Mouse (Mus musculus) neural tube, embryonic 12.5 days (tissue): ENCODE measurements around the gene Htra3. TPM values are rescaled to one million over a fixed set of nuclear protein-coding genes. Genes with fewer than 3 reads are reported as not detected.

Experiments used
- ATAC-seq: fragments of 200-750 bp; cut with Nextera tagmentation; 2 replicates; pipeline ENCODE4 v1.8.0; 2017; ENCODE audit warnings: low read depth, mild to moderate bottlenecking, moderate TSS enrichment, moderate library complexity; ENCODE audit not compliant: low FRiP score
- H3K27ac ChIP-seq: fragments of 300-500 bp; sonication (generic); 2 replicates; pipeline ENCODE4 v1.5.1; 2016
- H3K27me3 ChIP-seq: fragments of 300-500 bp; sonication (generic); replicated peaks from 2 replicates; pipeline ENCODE4 v1.6.1; 2016; ENCODE audit warnings: mild to moderate bottlenecking
- H3K36me3 ChIP-seq: fragments of 300-500 bp; sonication (generic); 2 replicates; pipeline ENCODE4 v1.6.1; 2016; ENCODE audit warnings: mild to moderate bottlenecking
- H3K4me1 ChIP-seq: fragments of 300-500 bp; sonication (generic); 2 replicates; pipeline ENCODE4 v1.6.1; 2016
- H3K4me2 ChIP-seq: fragments of 300-500 bp; sonication (generic); replicated peaks from 2 replicates; pipeline ENCODE4 v1.6.1; 2016; ENCODE audit warnings: mild to moderate bottlenecking
- H3K4me3 ChIP-seq: fragments of 300-500 bp; sonication (generic); 2 replicates; pipeline ENCODE4 v1.5.1; 2016
- H3K9ac ChIP-seq: fragments of 300-500 bp; sonication (generic); 2 replicates; pipeline ENCODE4 v1.6.1; 2016; ENCODE audit warnings: mild to moderate bottlenecking
- H3K9me3 ChIP-seq: fragments of 300-500 bp; sonication (generic); 2 replicates; pipeline ENCODE4 v1.6.1; 2016; ENCODE audit warnings: mild to moderate bottlenecking
- WGBS: fragments of 180-500 bp; shearing (Covaris S2); methylation state at CpG from one replicate; pipeline ENCODE4 v1.1.7; 2016; 5-methylcytosine and 5-hydroxymethylcytosine counted together
- polyA plus RNA-seq: library from polyadenylated mRNA; unstranded; fragments of >200 nt; fragmentation: Nextera tagmentation; extraction: Ambion mirVana; gene quantifications from 2 replicates; pipeline ENCODE4 v1.2.1, GENCODE M21; 2016

Htra3 gene
- polyA plus RNA-seq, 1 experiment from 2014 or later: 9.5 TPM

DNA sequence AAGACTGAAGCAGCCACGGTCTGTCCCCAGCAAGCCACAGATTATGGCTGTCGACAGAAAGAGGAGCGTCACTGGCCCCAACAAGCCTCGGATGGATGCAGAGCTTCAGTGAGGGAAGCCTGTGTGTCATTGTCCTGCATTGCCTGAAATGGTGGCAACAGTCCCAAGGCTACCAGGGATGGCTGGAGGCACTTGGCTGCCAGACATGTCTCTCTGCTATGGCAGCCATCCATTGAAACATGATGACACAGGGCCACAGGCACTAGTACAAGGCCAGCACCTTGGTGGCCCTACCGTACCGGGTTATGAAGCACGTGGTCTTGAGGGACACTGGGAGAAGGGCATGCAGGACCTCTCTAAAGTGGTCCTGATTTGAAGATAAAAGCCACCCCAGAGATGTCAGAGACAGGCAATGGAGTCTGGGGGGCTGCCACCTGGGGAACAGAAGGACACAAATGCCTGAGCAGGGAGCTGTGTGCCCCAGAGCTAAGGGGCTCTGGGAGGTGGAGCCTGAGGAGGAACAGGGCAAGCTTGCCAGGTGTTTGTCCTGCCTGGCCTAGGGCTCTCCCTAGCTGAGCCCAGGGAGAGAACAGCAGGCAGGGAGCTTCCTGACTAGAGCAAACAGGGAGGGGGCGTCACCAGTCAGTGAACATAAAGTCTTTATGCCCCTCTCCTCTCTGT lies 11.0 kb upstream of the Htra3 start:
- H3K4me3 ChIP-seq: no peak overlapping the region
- H3K9ac ChIP-seq: no peak overlapping the region
- no peaks in the 10 kb centered on the region for H3K9me3 ChIP-seq
- H3K4me1 ChIP-seq: no peaks in the 10 kb centered on the region; the same call in 1 of the 2 replicates
- WGBS: 88% methylated on average over 8 of the region's 8 CpGs
- no peaks in the 10 kb centered on the region for H3K27me3 ChIP-seq
- no peak overlapping the region for H3K27ac ChIP-seq
- no peak overlapping the region for H3K4me2 ChIP-seq
- no peak for ATAC-seq
- H3K36me3 ChIP-seq: no peaks in the 10 kb centered on the region

GRCm38 (mm10) chr5:35689374-35689773 lies 9.8 kb upstream of the Htra3 start:
- Histone ChIP-seq H3K4me1 (no peaks in the 10 kb centered on the region; the same call in 1 of the 2 replicates), H3K9ac (no peak overlapping the region), H3K27me3 (no peaks in the 10 kb centered on the region), H3K36me3 (no peaks in the 10 kb centered on the region), H3K27ac (no peak overlapping the region), H3K9me3 (no peaks in the 10 kb centered on the region), H3K4me3 (no peak overlapping the region), H3K4me2 (no peak overlapping the region)
- ATAC-seq: no peak

- WGBS: 91% methylated on average over 2 of the region's 2 CpGs
- no peak overlapping the region for H3K9ac ChIP-seq
- ATAC-seq: no peak
- H3K4me2 ChIP-seq: no peak overlapping the region
- H3K4me1 ChIP-seq: no peaks in the 10 kb centered on the region; the same call in 1 of the 2 replicates
- no peak overlapping the region for H3K4me3 ChIP-seq
- H3K27me3 ChIP-seq: no peaks in the 10 kb centered on the region
- no peaks in the 10 kb centered on the region for H3K9me3 ChIP-seq
- no peak overlapping the region for H3K27ac ChIP-seq
- H3K36me3 ChIP-seq: no peaks in the 10 kb centered on the region
These were observed 9.3 kb upstream of the Htra3 start for GRCm38 (mm10) chr5:35688851-35689250.

DNA sequence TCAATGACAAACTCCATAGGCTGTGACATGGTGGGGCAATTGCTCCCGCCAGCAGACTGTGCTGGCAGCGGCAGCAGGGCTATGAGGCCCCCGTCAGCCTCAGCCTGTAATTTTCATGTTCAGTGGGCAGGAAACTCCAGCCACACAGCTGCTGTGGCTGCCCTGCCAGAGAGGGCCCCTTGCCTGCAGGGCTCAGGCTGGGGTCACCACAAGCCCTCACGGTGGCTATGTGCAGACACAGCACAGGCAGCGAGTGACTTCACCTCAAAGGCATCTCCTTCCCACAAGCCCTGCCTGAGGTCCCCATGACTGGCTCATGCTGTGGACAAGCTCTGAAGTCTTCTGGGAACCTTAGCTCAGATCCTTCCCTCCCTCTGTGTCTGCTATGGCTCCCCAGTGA lies 7.5 kb upstream of the Htra3 start:
- H3K4me3 ChIP-seq: no peak overlapping the region
- no peaks in the 10 kb centered on the region for H3K9me3 ChIP-seq
- no peaks in the 10 kb centered on the region for H3K36me3 ChIP-seq
- H3K4me2 ChIP-seq: no peak overlapping the region
- no peak overlapping the region for H3K9ac ChIP-seq
- no peaks in the 10 kb centered on the region; the same call in 1 of the 2 replicates for H3K4me1 ChIP-seq
- no peaks in the 10 kb centered on the region for H3K27me3 ChIP-seq
- 68% methylated on average over 5 of the region's 5 CpGs for WGBS
- no peak overlapping the region for H3K27ac ChIP-seq
- ATAC-seq: no peak

- no peaks in the 10 kb centered on the region for H3K36me3 ChIP-seq
- H3K4me3 ChIP-seq: no peak overlapping the region
- no peak overlapping the region for H3K27ac ChIP-seq
- H3K27me3 ChIP-seq: peaks cover 1% of the 10 kb centered on the region; the same call in 1 of the 2 replicates
- H3K9ac ChIP-seq: no peak overlapping the region
- H3K4me2 ChIP-seq: no peak overlapping the region
- no peak for ATAC-seq
- 85% methylated on average over 4 of the region's 4 CpGs for WGBS
- no peaks in the 10 kb centered on the region; the same call in 1 of the 2 replicates for H3K4me1 ChIP-seq
- H3K9me3 ChIP-seq: no peaks in the 10 kb centered on the region
These were observed 6.8 kb upstream of the Htra3 start for GRCm38 (mm10) chr5:35686336-35686735.

- no peak for ATAC-seq
- H3K36me3 ChIP-seq: no peaks in the 10 kb centered on the region
- H3K9ac ChIP-seq: no peak overlapping the region
- no peak overlapping the region for H3K27ac ChIP-seq
- no peak overlapping the region for H3K4me2 ChIP-seq
- H3K4me1 ChIP-seq: no peaks in the 10 kb centered on the region; the same call in 1 of the 2 replicates
- H3K4me3 ChIP-seq: no peak overlapping the region
- H3K9me3 ChIP-seq: no peaks in the 10 kb centered on the region
- peaks cover 9% of the 10 kb centered on the region for H3K27me3 ChIP-seq
- 61% methylated on average over 3 of the region's 3 CpGs for WGBS
These were observed 5.5 kb upstream of the Htra3 start for GRCm38 (mm10) chr5:35685079-35685478.

- Histone ChIP-seq H3K4me1 (0 out of 2 replicates have a peak, but pooled peaks cover 3% of the 10 kb centered on the region), H3K36me3 (no peaks in the 10 kb centered on the region), H3K4me3 (no peak overlapping the region), H3K27ac (no peak overlapping the region), H3K9ac (no peak overlapping the region), H3K27me3 (peaks cover 38% of the 10 kb centered on the region), H3K4me2 (no peak overlapping the region), H3K9me3 (no peaks in the 10 kb centered on the region)
- WGBS: 59% methylated on average over 2 of the region's 2 CpGs
- no peak for ATAC-seq
These were observed 1.4 kb upstream of the Htra3 start for GRCm38 (mm10) chr5:35680958-35681357.

GRCm38 (mm10) chr5:35676964-35677363 lies 2.6 kb downstream of the Htra3 start:
- Histone ChIP-seq H3K4me2 (no peak overlapping the region), H3K4me1 (peaks cover 3% of the 10 kb centered on the region; the same call in 1 of the 2 replicates), H3K9ac (no peak overlapping the region), H3K4me3 (no peak overlapping the region), H3K27ac (no peak overlapping the region), H3K27me3 (peaks cover 38% of the 10 kb centered on the region), H3K9me3 (no peaks in the 10 kb centered on the region), H3K36me3 (no peaks in the 10 kb centered on the region)
- WGBS: 81% methylated on average over 7 of the region's 7 CpGs
- no peak for ATAC-seq

DNA sequence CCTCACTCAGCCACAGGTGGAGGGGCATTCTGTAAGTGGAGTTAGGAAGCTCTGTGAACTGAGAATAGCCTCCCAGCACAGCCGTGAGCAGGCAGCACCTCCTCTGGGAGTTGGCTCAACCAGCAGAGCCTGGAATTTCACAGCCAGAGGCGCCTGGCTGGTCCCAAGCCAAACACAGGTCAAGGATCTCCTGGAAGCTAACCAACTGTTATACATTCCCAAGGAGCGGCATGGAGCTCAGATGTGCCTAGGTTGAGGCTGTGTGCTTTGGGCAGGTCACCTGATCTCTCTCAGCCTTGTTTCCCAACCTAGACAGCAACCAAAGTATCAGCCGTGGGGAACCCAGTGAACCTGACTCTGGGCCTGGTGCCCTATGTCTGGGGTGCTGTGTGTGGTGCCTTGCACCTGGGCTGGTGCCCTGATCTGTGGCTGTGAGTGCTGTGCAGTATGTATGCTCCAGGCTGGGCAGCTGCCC lies 5.5 kb downstream of the Htra3 start:
- ATAC-seq: no peak
- WGBS: 65% methylated on average over 4 of the region's 4 CpGs
- no peak overlapping the region for H3K27ac ChIP-seq
- no peak overlapping the region for H3K4me2 ChIP-seq
- H3K27me3 ChIP-seq: peaks cover 19% of the 10 kb centered on the region
- H3K9ac ChIP-seq: no peak overlapping the region
- H3K9me3 ChIP-seq: no peaks in the 10 kb centered on the region
- H3K4me3 ChIP-seq: no peak overlapping the region
- peaks cover 12% of the 10 kb centered on the region for H3K4me1 ChIP-seq
- H3K36me3 ChIP-seq: no peaks in the 10 kb centered on the region

DNA sequence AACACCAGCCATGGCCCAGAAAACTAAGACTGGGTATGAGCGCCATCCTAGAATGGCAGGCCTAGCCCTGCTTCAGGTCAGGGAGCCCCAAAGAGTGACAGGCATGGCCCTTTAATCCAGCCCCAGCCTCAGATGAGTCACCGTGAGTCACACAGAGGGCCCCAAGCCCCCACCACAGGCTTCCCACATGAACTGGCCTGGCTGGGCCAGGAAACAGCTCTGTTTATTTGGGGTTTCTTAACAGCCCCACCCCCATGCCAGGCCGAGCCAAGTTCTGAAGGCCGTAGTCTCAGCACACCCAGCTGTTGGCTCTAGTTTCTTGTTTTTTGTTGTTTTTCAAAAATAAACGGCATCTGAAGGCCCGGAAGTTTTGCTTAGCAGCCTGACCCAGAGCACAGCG lies 6.5 kb downstream of the Htra3 start:
- WGBS: 80% methylated on average over 7 of the region's 7 CpGs
- Histone ChIP-seq H3K36me3 (no peaks in the 10 kb centered on the region), H3K9me3 (no peaks in the 10 kb centered on the region), H3K4me2 (no peak overlapping the region), H3K27ac (no peak overlapping the region), H3K9ac (no peak overlapping the region), H3K4me3 (no peak overlapping the region), H3K27me3 (peaks cover 9% of the 10 kb centered on the region), H3K4me1 (peaks cover 13% of the 10 kb centered on the region)
- ATAC-seq: no peak

DNA sequence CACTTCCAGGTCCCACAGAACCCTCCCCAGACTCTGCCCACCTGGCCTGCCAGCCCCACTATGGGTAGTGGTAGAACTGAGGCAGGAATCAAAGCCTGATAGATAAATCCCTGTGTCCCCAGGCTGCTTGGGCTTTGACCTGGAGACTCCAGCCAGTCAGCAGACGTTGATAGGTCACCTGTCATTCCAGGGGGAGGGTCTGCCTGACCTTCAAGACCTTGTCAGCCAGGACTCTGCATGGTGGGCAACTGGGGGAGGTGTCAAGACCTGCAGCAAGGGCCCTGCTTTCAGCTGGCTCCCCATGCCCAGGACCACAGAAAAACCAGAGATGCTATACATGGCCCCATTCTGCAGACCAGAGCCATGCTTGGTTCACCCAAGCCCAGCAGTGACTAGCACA lies 7.0 kb downstream of the Htra3 start:
- Histone ChIP-seq H3K9ac (no peak overlapping the region), H3K4me2 (no peak overlapping the region), H3K9me3 (no peaks in the 10 kb centered on the region), H3K27me3 (peaks cover 4% of the 10 kb centered on the region), H3K4me3 (no peak overlapping the region), H3K36me3 (no peaks in the 10 kb centered on the region), H3K4me1 (peaks cover 13% of the 10 kb centered on the region), H3K27ac (no peak overlapping the region)
- ATAC-seq: no peak
- 52% methylated on average over 1 of the region's 1 CpGs for WGBS

- Histone ChIP-seq H3K27me3 (no peaks in the 10 kb centered on the region), H3K4me3 (no peak overlapping the region), H3K4me2 (no peak overlapping the region), H3K9me3 (no peaks in the 10 kb centered on the region), H3K4me1 (peaks cover 13% of the 10 kb centered on the region), H3K9ac (no peak overlapping the region), H3K36me3 (no peaks in the 10 kb centered on the region), H3K27ac (no peak overlapping the region)
- ATAC-seq: no peak
- WGBS: 79% methylated on average over 9 of the region's 9 CpGs
These were observed 8.1 kb downstream of the Htra3 start for GRCm38 (mm10) chr5:35671474-35671891.

DNA sequence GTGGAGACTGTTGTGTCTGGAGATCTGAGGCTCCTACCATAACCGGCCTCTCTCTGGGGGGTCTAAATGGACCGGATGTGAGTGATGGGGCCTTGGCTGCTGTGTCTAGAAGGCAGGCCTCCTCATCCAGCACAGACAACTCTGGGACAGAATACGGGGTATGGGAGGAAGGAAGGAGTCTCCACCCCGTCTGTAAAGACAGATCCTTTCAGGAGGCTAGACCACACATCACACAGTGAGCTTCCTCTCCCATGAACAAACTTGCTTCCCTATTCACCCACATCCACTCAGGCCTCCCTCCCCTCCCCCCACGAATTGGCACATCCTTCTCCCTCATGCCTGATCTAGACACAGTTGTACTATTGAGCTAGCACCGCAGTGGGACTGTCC lies 9.2 kb downstream of the Htra3 start:
- WGBS: 51% methylated on average over 6 of the region's 6 CpGs
- H3K9me3 ChIP-seq: no peaks in the 10 kb centered on the region
- H3K27me3 ChIP-seq: no peaks in the 10 kb centered on the region
- H3K27ac ChIP-seq: no peak overlapping the region
- H3K4me2 ChIP-seq: no peak overlapping the region
- no peaks in the 10 kb centered on the region for H3K36me3 ChIP-seq
- H3K4me1 ChIP-seq: peaks cover 13% of the 10 kb centered on the region
- H3K4me3 ChIP-seq: no peak overlapping the region
- ATAC-seq: no peak
- no peak overlapping the region for H3K9ac ChIP-seq
